Mouse (Mus musculus): ENCODE measurements around the gene Plxdc2.

The Plxdc2 gene

DNA sequence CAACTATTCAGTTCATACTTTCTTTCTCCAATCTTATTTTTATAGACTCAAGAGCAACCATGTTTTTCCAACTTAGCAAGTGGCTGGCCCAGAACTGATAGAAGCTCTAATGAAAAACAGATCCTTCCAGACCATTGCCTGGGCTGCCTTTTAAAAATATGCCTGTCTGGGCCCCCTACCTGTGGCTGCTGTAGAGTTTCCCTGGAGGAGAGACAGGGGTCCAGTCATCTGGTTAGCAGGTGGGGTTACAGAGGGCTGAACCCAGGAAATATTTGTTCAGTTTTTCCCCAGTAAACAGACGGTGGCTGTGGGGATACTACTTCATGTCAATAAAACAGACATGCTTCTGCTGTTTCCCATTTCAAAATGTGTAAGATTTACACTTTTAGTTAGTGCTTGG, 222.0 kb downstream of the Plxdc2 start:
- no peak for DNase-seq

DNA sequence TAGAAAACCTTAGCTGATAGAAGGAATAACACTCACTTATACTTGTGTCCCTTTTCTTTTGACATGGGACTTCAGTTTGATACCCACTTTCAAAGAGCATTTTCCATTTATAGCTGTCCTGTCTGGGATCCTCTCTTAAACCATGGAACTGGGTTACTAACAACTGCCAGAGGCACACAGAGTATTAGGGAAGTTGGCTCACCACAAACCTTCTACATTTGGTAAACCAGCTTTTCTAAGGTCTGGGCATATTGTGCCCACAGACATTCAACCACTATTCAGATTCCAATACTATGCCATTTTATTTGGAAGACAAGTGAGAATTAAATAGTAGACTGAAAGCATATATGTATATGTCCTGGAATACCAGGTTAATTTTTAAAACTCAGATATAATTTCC, 232.4 kb downstream of the Plxdc2 start:
- no peak for DNase-seq

DNA sequence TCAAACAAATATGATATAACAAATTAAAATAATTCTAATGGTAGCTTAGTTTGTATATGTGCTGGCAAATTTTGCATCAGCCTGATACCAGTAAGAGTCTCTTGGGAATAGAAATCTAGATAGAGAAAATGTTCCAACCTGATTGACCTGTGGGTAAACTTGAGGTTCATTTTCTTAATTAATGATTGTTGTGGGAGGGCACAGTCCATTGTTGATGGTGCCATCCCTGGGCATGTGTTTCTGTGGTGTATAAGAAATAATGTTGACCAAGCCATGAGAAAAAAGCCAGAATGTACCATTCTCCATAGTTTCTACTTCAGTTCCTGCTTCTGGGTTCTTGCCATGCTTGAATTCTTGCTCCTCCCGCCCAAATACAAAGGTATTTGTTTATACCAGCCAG, 239.3 kb downstream of the Plxdc2 start:
- DNase-seq: no peak

GRCm38 (mm10) chr2:16598231-16598630, 242.1 kb downstream of the Plxdc2 start:
- no peak for DNase-seq

GRCm38 (mm10) chr2:16604291-16604690, 248.2 kb downstream of the Plxdc2 start:
- peak in 1 of 2 experiments; percentile 5 for DNase-seq

DNA sequence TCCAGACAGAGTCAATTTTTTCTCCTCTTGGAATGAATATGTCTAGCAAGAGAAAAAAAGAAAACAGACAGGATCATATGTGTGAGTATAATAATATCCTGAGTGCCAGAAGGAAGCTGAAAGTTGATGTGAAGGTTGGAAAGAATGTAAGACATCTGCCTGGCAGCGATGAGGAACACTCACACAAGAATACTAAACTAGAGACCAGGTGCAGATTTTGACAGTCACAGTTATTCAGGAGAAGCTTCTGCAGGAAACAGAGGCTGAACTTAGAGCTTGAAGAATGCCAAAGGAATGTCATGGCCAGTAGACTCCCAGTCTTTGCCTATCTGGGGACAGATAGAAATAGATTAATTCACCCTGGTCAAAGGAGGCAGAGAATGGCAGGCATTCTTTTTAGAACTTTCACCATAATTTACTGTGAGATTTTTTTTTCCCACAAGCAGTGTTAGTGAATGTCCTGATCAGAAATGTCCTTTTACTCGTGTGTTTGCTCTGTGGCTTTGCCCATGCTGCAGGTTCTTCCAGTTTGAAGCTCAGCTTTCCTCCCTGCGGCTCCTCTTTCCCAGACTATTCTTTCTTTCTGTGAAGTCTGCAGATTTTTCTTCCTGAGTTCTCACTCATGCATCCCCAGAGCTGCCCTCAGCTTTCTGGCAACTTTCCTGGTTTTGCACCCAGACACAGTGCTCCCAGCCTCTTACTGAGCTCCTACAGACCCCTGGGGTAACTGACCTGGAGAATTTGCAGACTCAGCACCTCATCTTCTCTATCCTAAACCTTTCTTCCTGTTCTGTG, 251.9 kb downstream of the Plxdc2 start:
- DNase-seq: peak; percentile 3 to 11

DNA sequence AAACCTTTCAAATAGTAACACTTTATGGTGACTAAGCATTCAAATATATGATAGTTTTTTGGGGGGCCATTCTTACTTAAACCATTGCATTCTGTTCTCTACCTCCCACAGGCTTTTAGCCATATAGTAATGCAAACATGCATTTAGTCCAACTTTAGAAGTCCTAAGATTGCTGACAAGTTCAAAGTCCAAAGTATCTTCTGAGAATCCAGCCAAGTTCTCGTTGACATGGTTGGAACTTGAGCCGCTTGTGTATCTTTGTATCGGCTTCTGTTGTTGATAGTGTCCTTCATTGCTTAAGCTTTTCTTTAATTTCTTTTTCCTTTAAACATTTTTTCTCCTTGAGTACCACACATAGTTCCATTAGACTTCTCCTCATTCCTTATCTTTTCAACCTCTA, 286.0 kb downstream of the Plxdc2 start:
- no peak for DNase-seq

- no peak for DNase-seq
Measured at GRCm38 (mm10) chr2:16651713-16652112, 295.6 kb downstream of the Plxdc2 start.

GRCm38 (mm10) chr2:16664516-16664915, 308.4 kb downstream of the Plxdc2 start:
- DNase-seq: no peak

GRCm38 (mm10) chr2:16668391-16668790, 312.3 kb downstream of the Plxdc2 start:
- no peak for DNase-seq

GRCm38 (mm10) chr2:16682905-16683304, 326.8 kb downstream of the Plxdc2 start:
- no peak for DNase-seq

- no peak for DNase-seq
Measured at GRCm38 (mm10) chr2:16683739-16684138, 327.6 kb downstream of the Plxdc2 start.

GRCm38 (mm10) chr2:16684529-16684928, 328.4 kb downstream of the Plxdc2 start:
- no peak for DNase-seq

DNA sequence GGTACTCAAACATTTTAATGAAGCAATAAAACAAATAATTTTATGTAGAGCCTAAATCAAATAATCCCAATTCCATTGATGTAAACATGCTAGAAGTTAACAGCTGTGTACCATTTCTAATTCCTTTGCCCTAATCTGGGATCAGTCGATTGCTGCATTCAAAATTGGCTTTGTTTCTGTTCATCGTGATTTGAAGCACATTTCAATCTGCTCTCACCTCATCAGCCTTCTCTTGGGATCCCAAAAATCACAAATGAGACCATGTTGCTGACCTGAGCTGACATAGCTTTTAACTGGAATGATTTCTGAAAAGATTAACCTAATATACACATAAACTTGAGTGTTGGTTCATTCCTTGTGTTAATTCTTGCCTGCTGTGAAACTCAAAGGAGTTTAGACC, 340.3 kb downstream of the Plxdc2 start:
- DNase-seq: no peak

- no peak for DNase-seq
Measured at GRCm38 (mm10) chr2:16697181-16697580, 341.1 kb downstream of the Plxdc2 start.

DNA sequence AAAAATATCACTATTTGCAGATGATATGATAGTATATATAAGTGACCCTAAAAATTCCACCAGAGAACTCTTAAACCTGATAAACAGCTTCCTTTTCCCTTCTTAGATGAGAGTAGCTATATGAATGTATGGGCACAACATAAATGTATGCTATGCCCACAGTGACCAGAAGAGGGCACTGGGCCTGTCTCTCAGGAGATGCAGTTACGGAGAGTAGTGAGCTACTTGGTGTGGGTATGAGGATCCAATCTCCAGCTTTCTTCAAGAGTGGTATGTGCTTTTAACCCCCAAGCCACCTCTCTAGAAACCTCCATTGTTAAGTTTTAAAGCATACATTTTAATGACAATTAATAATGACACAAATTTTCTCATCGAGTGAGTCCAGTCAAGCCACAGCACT, 350.1 kb downstream of the Plxdc2 start:
- peak; percentile 5 to 19 for DNase-seq

- DNase-seq: no peak
Measured at GRCm38 (mm10) chr2:16709885-16710284, 353.8 kb downstream of the Plxdc2 start.

- no peak for DNase-seq
Measured at GRCm38 (mm10) chr2:16731033-16731432, 374.9 kb downstream of the Plxdc2 start.

- DNase-seq: no peak
Measured at GRCm38 (mm10) chr2:16734381-16734780, 378.3 kb downstream of the Plxdc2 start.

DNA sequence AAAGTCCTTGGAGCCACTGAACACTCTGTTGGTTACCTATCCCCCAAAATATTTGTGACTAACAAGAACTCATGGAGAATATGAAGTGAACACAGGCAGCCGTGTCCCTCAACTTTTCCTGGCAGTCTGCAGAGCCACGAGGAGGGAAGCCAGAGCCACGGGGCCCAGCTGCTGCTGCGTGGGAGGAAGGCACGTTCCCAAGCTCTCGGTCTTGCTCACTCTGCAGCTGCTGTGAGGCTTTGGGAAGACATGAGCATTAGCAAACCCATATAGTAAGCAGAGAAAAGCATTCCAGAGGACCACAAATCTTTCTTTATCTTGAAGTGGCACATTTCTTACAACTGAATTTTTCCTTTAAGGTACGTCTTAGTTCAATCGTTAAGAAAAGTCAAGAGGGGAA, 382.1 kb downstream of the Plxdc2 start:
- DNase-seq: peak; percentile 79 to 84

GRCm38 (mm10) chr2:16741813-16742212, 385.7 kb downstream of the Plxdc2 start:
- DNase-seq: no peak

DNA sequence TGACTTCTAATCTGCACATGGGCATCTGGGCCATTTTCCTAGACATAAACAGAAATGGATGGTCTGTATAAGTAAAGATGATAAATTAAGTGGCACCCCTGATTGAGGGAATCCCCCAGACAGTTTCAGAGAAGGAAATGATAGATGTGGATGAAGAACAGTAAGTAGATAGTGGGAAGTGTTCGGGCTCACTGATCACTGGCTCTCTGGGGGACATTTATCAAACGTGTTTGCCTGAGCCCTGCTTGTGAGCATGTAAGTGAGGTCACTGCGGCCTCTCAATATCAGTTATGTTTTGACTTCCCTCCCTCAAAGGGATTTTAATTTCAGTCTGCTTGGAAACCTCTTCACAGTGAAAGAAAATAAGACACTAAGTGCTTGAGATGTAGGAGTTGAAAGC, 387.5 kb downstream of the Plxdc2 start:
- DNase-seq: no peak

- no peak for DNase-seq
Measured at GRCm38 (mm10) chr2:16749302-16749909, 393.3 kb downstream of the Plxdc2 start.

DNA sequence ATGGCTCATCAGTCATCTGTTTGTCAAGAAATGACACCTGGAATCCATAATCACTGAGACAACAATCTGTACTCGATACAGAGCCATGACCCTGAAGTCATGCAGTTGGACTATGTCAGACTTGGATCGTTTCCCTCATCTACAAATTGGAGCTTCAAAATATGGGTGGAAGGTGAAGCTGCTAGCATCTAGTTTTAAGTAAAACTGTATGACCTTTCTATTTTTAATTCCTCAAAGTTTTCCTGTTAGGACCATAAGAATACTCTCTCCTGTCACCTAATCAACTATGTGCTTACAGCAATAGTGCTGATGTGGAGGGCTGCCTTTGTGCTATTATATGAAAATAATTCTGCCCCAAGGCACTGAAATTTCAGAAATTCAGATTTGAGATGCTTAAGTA, 401.1 kb downstream of the Plxdc2 start:
- DNase-seq: no peak

DNA sequence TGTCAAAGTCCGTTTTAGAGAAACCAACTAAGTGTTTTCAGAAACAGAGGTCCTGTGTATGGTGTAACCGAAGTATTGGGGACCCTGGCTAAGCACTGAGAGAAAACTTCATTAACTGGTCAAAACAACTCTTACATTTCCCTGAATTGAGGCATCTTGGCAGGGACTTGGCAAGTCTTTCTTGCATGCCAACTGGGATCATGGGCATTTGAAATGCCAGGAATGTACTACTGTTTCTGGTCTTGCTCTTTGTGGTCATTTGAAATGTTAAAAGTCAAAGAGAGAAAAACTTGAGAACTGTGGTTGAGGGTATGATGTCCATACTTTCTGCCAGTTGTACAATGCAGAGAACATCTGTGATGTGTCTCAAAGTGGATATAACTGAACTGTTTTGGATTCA, 403.7 kb downstream of the Plxdc2 start:
- DNase-seq: no peak
